In genomic region chr4:85340686-85341085, GRCm38 (mm10) we compare ENCODE assay signal across 13 mouse cellular contexts.
"Had no signal": no experiment of that assay in that cellular context is flagged by ENCODE, and none has a peak within 500 bp of the region (broad histone marks: within the 10 kb centered on the region; RNA-seq: fewer than 3 reads in every experiment).

No protein-coding gene starts in this region.

- H3K4me2 ChIP-seq: liver, embryonic 11.5 days; liver, embryonic 15.5 days; midbrain, embryonic 13.5 days had no signal

- DNase-seq: kidney, postnatal 14 days; lung, adult 2 months; lung, postnatal 36 days; right cerebral cortex, postnatal 4 days; spleen, adult 18-20 months; thymus, adult 18-20 months; thymus, postnatal 25 days had no signal

- H3K9me3 ChIP-seq: limb, embryonic 10.5 days; liver, embryonic 15.5 days; midbrain, embryonic 13.5 days had no signal

- ATAC-seq: lung, postnatal 0 days; midbrain, embryonic 13.5 days had no signal

- H3K4me1 ChIP-seq: limb, embryonic 10.5 days; liver, embryonic 15.5 days; midbrain, embryonic 13.5 days had no signal

- H3K27me3 ChIP-seq: liver, embryonic 15.5 days; midbrain, embryonic 13.5 days had no signal

- H3K27ac ChIP-seq: left cerebral cortex, adult 2 months; limb, embryonic 10.5 days; liver, embryonic 15.5 days; midbrain, embryonic 13.5 days had no signal

- H3K36me3 ChIP-seq: limb, embryonic 10.5 days; liver, embryonic 15.5 days; midbrain, embryonic 13.5 days had no signal

- H3K9ac ChIP-seq: liver, embryonic 15.5 days; midbrain, embryonic 13.5 days had no signal

- H3K4me3 ChIP-seq: left cerebral cortex, adult 2 months; limb, embryonic 10.5 days; liver, embryonic 15.5 days; midbrain, embryonic 13.5 days had no signal
